Mouse (Mus musculus): Measurements from ENCODE around the gene Gpatch2.

DNA sequence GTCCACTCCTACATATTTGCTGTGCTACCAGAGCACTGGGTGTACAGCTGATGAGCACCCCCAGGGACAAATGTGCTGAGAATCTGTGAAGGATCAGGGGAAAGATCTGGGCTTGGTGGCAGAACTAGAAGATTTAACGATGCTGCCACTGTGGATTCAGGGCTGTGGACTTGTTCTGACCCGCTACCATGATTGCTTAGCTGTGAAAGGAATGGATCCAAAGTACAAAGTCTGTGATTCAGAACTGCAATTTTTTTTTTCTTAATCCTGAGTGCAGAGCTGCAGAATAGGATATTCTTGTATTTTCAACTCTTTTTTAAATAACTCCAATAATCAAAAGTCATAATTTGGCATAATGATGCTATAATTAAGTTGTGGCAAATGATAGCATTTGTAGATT lies 100.5 kb downstream of the Gpatch2 start:
- TF ChIP-seq EP300 (IDR thresholded peaks at IDR 0.05) (no peak), CTCF (IDR thresholded peaks at IDR 0.05) (no peak)
